Mouse (Mus musculus) embryo, embryonic 10.5 days (tissue): ENCODE measurements around the gene Aif1l.

Experiments used
- DNase-seq: peaks from one replicate; pipeline ENCODE4 v3.0.0-alpha.2; 2015; ENCODE audit warnings: low spot score

The Aif1l gene

DNA sequence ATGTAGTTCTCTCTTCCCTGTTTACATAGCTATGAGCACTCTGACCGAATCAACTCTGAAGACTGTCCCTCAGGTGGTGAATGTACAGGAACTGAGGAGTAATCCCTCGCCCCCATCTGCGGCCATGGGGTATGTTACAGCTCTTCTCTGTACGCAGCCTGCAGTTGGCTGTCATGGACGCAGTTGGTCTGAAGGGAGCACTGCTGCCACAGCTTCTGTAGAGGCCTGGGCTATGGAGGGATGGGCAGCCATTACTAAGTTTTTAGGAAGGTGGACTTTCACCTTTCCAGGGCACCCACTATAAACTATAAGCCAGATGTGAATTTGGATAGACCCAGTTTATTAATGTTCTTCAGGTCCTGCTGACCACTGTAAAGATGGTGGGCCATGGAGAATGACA lies 70.3 kb downstream of the Aif1l start:
- no peak for DNase-seq
